ENCODE assay signal across 10 mouse cellular contexts in genomic region chr19:7424590-7425397, GRCm38 (mm10). TPM values are rescaled to one million over a fixed set of nuclear protein-coding genes. Genes with fewer than 3 reads are reported as not detected.
A peak's percentile ranks its signal among the peaks of the same experiment; 100 is the strongest.
DNase-seq lines count a peak whose midpoint lies in the region; ATAC-seq and TF ChIP-seq lines count a peak whose summit lies in the region.
"Had no signal": no experiment of that assay in that cellular context is flagged by ENCODE, and none has a peak within 500 bp of the region (broad histone marks: within the 10 kb centered on the region; RNA-seq: fewer than 3 reads in every experiment).

No protein-coding gene starts in this region.

- WGBS in intestine, embryonic 16.5 days = 60% methylated on average over 8 of the region's 8 CpGs
- 60% methylated on average over 8 of the region's 8 CpGs for WGBS in intestine, postnatal 0 days
- WGBS in embryonic facial prominence, embryonic 10.5 days = 72% methylated on average over 8 of the region's 8 CpGs
- 58% methylated on average over 8 of the region's 8 CpGs for WGBS in forebrain, embryonic 16.5 days
- 41% methylated on average over 8 of the region's 8 CpGs for WGBS in midbrain, postnatal 0 days

- H3K4me3 ChIP-seq in intestine, embryonic 16.5 days (ENCODE audit: low read length) = no peak overlapping the region
- no peak overlapping the region for H3K4me3 ChIP-seq in intestine, postnatal 0 days (ENCODE audit: low read depth, low read length)
- no peak overlapping the region for H3K4me3 ChIP-seq in embryonic facial prominence, embryonic 10.5 days
- H3K4me3 ChIP-seq in forebrain, embryonic 16.5 days (replicated peaks; ENCODE audit: low read length) = peak overlapping the region; percentile 46
- H3K4me3 ChIP-seq in midbrain, postnatal 0 days (ENCODE audit: low read depth, low read length) = no peak overlapping the region
- H3K4me3 ChIP-seq: erythroblast, embryonic 14.5 days had no signal

- H3K9me3 ChIP-seq in intestine, embryonic 16.5 days (ENCODE audit: control insufficient read depth, low read length) = no peaks in the 10 kb centered on the region
- H3K9me3 ChIP-seq in intestine, postnatal 0 days (ENCODE audit: control insufficient read depth) = no peaks in the 10 kb centered on the region
- no peaks in the 10 kb centered on the region for H3K9me3 ChIP-seq in embryonic facial prominence, embryonic 10.5 days
- H3K9me3 ChIP-seq in forebrain, embryonic 16.5 days (ENCODE audit: control insufficient read depth, low read length) = no peaks in the 10 kb centered on the region
- no peaks in the 10 kb centered on the region for H3K9me3 ChIP-seq in midbrain, postnatal 0 days (ENCODE audit: low read length)

- H3K4me1 ChIP-seq in intestine, embryonic 16.5 days (ENCODE audit: control insufficient read depth, insufficient read depth, low read length) = peaks cover 52% of the 10 kb centered on the region
- peaks cover 13% of the 10 kb centered on the region; the same call in 1 of the 2 replicates for H3K4me1 ChIP-seq in intestine, postnatal 0 days (replicated peaks; ENCODE audit: control insufficient read depth, insufficient read depth, low read length)
- peaks cover 41% of the 10 kb centered on the region for H3K4me1 ChIP-seq in embryonic facial prominence, embryonic 10.5 days
- H3K4me1 ChIP-seq in forebrain, embryonic 16.5 days (replicated peaks; ENCODE audit: control insufficient read depth, insufficient read depth, low read length) = peaks cover 53% of the 10 kb centered on the region
- peaks cover 12% of the 10 kb centered on the region for H3K4me1 ChIP-seq in midbrain, postnatal 0 days (ENCODE audit: insufficient read depth, low read length)

- H3K27ac ChIP-seq in intestine, embryonic 16.5 days (ENCODE audit: low read length) = 0 out of 2 replicates have a peak overlapping the region, but pooled peaks have one; percentile 10
- no peak overlapping the region for H3K27ac ChIP-seq in intestine, postnatal 0 days (ENCODE audit: low read depth, low read length)
- no peak overlapping the region for H3K27ac ChIP-seq in embryonic facial prominence, embryonic 10.5 days (replicated peaks)
- H3K27ac ChIP-seq in forebrain, embryonic 16.5 days (ENCODE audit: low read length) = peak overlapping the region; percentile 86
- H3K27ac ChIP-seq in midbrain, postnatal 0 days (ENCODE audit: low read depth, low read length) = 0 out of 2 replicates have a peak overlapping the region, but pooled peaks have one; percentile 60

- H3K27me3 ChIP-seq in intestine, embryonic 16.5 days (replicated peaks; ENCODE audit: control insufficient read depth, insufficient read depth, low read length) = no peaks in the 10 kb centered on the region
- no peaks in the 10 kb centered on the region for H3K27me3 ChIP-seq in intestine, postnatal 0 days (replicated peaks; ENCODE audit: control insufficient read depth, insufficient read depth, low read length)
- peaks cover 28% of the 10 kb centered on the region for H3K27me3 ChIP-seq in embryonic facial prominence, embryonic 10.5 days (replicated peaks; ENCODE audit: low read depth, poor library complexity, severe bottlenecking)
- no peaks in the 10 kb centered on the region for H3K27me3 ChIP-seq in forebrain, embryonic 16.5 days (replicated peaks; ENCODE audit: control insufficient read depth, insufficient read depth, low read length)
- no peaks in the 10 kb centered on the region for H3K27me3 ChIP-seq in midbrain, postnatal 0 days (ENCODE audit: insufficient read depth, low read length)

- no peak overlapping the region for H3K4me2 ChIP-seq in intestine, embryonic 16.5 days (ENCODE audit: low read depth, low read length)
- no peak overlapping the region for H3K4me2 ChIP-seq in intestine, postnatal 0 days (replicated peaks; ENCODE audit: low read depth)
- peak overlapping the region; percentile 70 for H3K4me2 ChIP-seq in forebrain, embryonic 16.5 days (ENCODE audit: low read length)
- no peak overlapping the region for H3K4me2 ChIP-seq in midbrain, postnatal 0 days (ENCODE audit: low read depth, low read length, poor library complexity, severe bottlenecking)

- H3K36me3 ChIP-seq in intestine, embryonic 16.5 days (ENCODE audit: control insufficient read depth, insufficient read depth, low read length) = peaks cover 18% of the 10 kb centered on the region
- H3K36me3 ChIP-seq in intestine, postnatal 0 days (ENCODE audit: control insufficient read depth, insufficient read depth) = peaks cover 49% of the 10 kb centered on the region
- H3K36me3 ChIP-seq in embryonic facial prominence, embryonic 10.5 days (replicated peaks) = peaks cover 99% of the 10 kb centered on the region
- H3K36me3 ChIP-seq in forebrain, embryonic 16.5 days (ENCODE audit: control insufficient read depth, insufficient read depth) = peaks cover 21% of the 10 kb centered on the region
- H3K36me3 ChIP-seq in midbrain, postnatal 0 days (ENCODE audit: insufficient read depth, low read length) = peaks cover 21% of the 10 kb centered on the region

- DNase-seq in embryonic facial prominence, embryonic 10.5 days (ENCODE audit: low spot score) = peak; percentile 27
- DNase-seq in midbrain, postnatal 0 days (ENCODE audit: low spot score) = peak; percentile 35
- no peak for DNase-seq in cerebellum, adult 18-20 months
- DNase-seq in gastrocnemius, postnatal 4 days (ENCODE audit: low spot score in 2 of 2) = no peak
- DNase-seq: lung, adult 18-20 months had no signal

- ATAC-seq in intestine, embryonic 16.5 days = no peak
- no peak for ATAC-seq in intestine, postnatal 0 days
- ATAC-seq in forebrain, embryonic 16.5 days = no peak
- no peak for ATAC-seq in midbrain, postnatal 0 days (ENCODE audit: low FRiP score)
- ATAC-seq in activated CD4-positive, CD25-positive, alpha-beta regulatory T cell, adult 4 months = no peak

- no peak overlapping the region for H3K9ac ChIP-seq in intestine, embryonic 16.5 days (ENCODE audit: low read depth, low read length)
- no peak overlapping the region for H3K9ac ChIP-seq in intestine, postnatal 0 days (ENCODE audit: low read depth, low read length)
- H3K9ac ChIP-seq in forebrain, embryonic 16.5 days (replicated peaks; ENCODE audit: low read depth, low read length) = peak overlapping the region; percentile 1; the same call in 1 of the 2 replicates
- H3K9ac ChIP-seq in midbrain, postnatal 0 days (replicated peaks; ENCODE audit: low read length, poor library complexity, severe bottlenecking) = no peak overlapping the region

- TF ChIP-seq CTCF in intestine, postnatal 0 days (IDR thresholded peaks at IDR 0.05; ENCODE audit: low read depth) = no peak
- TF ChIP-seq CTCF in midbrain, postnatal 0 days (IDR thresholded peaks at IDR 0.05) = 0 out of 2 replicates have a peak, but pooled peaks have one; percentile 6

RNA-seq across cellular contexts. Expression of gene 2700081O15Rik, which starts 7.4 kb away (rescaled TPM):
- polyA plus RNA-seq in intestine, embryonic 16.5 days (2015; fragmentation: Nextera tagmentation; extraction: Ambion mirVana) = 3.1 and 3.2 TPM in 2 replicates
- polyA plus RNA-seq in intestine, postnatal 0 days (2015; fragmentation: Nextera tagmentation; extraction: Ambion mirVana) = 2.7 and 2.9 TPM in 2 replicates
- polyA plus RNA-seq in embryonic facial prominence, embryonic 10.5 days (2016; fragmentation: Nextera tagmentation; extraction: Ambion mirVana) = 6.1 and 7.1 TPM in 2 replicates
- 22.8 and 25.8 TPM in 2 replicates for polyA plus RNA-seq in forebrain, embryonic 16.5 days (2015; fragmentation: Nextera tagmentation; extraction: Ambion mirVana)
- 108 and 112 TPM in 2 replicates for total RNA-seq in midbrain, postnatal 0 days (2014; rRNA removed)
- polyA plus RNA-seq in midbrain, postnatal 0 days (2015; fragmentation: Nextera tagmentation; extraction: Ambion mirVana) = 7.6 and 8.1 TPM in 2 replicates
- under 1 TPM in 1 of 2 experiments, not detected in 1; 0.12 TPM for polyA plus RNA-seq in activated CD4-positive, CD25-positive, alpha-beta regulatory T cell, adult 4 months (2017; shearing (Covaris generic))
- total RNA-seq in gastrocnemius, postnatal 4 days (2021) = 10 to 100 TPM; 34.4 to 34.7 TPM

RNA-seq across cellular contexts. Expression of gene Spindoc, which starts 42.0 kb away (rescaled TPM):
- polyA plus RNA-seq in intestine, embryonic 16.5 days (2015; fragmentation: Nextera tagmentation; extraction: Ambion mirVana) = 17.4 and 18.2 TPM in 2 replicates
- 11.3 and 12.2 TPM in 2 replicates for polyA plus RNA-seq in intestine, postnatal 0 days (2015; fragmentation: Nextera tagmentation; extraction: Ambion mirVana)
- polyA plus RNA-seq in embryonic facial prominence, embryonic 10.5 days (2016; fragmentation: Nextera tagmentation; extraction: Ambion mirVana) = 44.5 and 51.7 TPM in 2 replicates
- polyA plus RNA-seq in forebrain, embryonic 16.5 days (2015; fragmentation: Nextera tagmentation; extraction: Ambion mirVana) = 35.8 and 39.4 TPM in 2 replicates
- 35.2 and 38.8 TPM in 2 replicates for total RNA-seq in midbrain, postnatal 0 days (2014; rRNA removed)
- 19.2 and 19.8 TPM in 2 replicates for polyA plus RNA-seq in midbrain, postnatal 0 days (2015; fragmentation: Nextera tagmentation; extraction: Ambion mirVana)
- 1 to 10 TPM; 1.5 to 5.3 TPM for polyA plus RNA-seq in activated CD4-positive, CD25-positive, alpha-beta regulatory T cell, adult 4 months (2017; shearing (Covaris generic))
- 10 to 100 TPM; 18.2 to 20.1 TPM for total RNA-seq in gastrocnemius, postnatal 4 days (2021)

RNA-seq across cellular contexts. Expression of gene Rtn3, which starts 58.3 kb away (rescaled TPM):
- polyA plus RNA-seq in intestine, embryonic 16.5 days (2015; fragmentation: Nextera tagmentation; extraction: Ambion mirVana) = 127 TPM in 2 replicates
- polyA plus RNA-seq in intestine, postnatal 0 days (2015; fragmentation: Nextera tagmentation; extraction: Ambion mirVana) = 133 and 134 TPM in 2 replicates
- 145 and 153 TPM in 2 replicates for polyA plus RNA-seq in embryonic facial prominence, embryonic 10.5 days (2016; fragmentation: Nextera tagmentation; extraction: Ambion mirVana)
- 550 and 563 TPM in 2 replicates for polyA plus RNA-seq in forebrain, embryonic 16.5 days (2015; fragmentation: Nextera tagmentation; extraction: Ambion mirVana)
- 420 and 473 TPM in 2 replicates for total RNA-seq in midbrain, postnatal 0 days (2014; rRNA removed)
- 741 and 750 TPM in 2 replicates for polyA plus RNA-seq in midbrain, postnatal 0 days (2015; fragmentation: Nextera tagmentation; extraction: Ambion mirVana)
- 10 to 100 TPM; 42.0 to 53.0 TPM for polyA plus RNA-seq in activated CD4-positive, CD25-positive, alpha-beta regulatory T cell, adult 4 months (2017; shearing (Covaris generic))
- total RNA-seq in gastrocnemius, postnatal 4 days (2021) = 10 to 100 TPM; 75.2 to 76.0 TPM

Comparison
In these comparisons a context has a peak if more than half of its experiments do, and no peak if none do; other contexts are left out.
1. H3K27ac ChIP-seq: peak in intestine, embryonic 16.5 days (single experiment), forebrain, embryonic 16.5 days (single experiment) and midbrain, postnatal 0 days (single experiment); none in intestine, postnatal 0 days (single experiment) and embryonic facial prominence, embryonic 10.5 days (single experiment).
2. DNase-seq: peak in embryonic facial prominence, embryonic 10.5 days (single experiment) and midbrain, postnatal 0 days (single experiment); none in cerebellum, adult 18-20 months (0 of 2) and gastrocnemius, postnatal 4 days (0 of 2).